ENCODE assay signal across 25 mouse cellular contexts in genomic region chr3:20104318-20104717, GRCm38 (mm10). TPM values are rescaled to one million over a fixed set of nuclear protein-coding genes. Genes with fewer than 3 reads are reported as not detected.
A peak's percentile ranks its signal among the peaks of the same experiment; 100 is the strongest.
DNase-seq lines count a peak whose midpoint lies in the region; ATAC-seq lines count a peak whose summit lies in the region.
"Had no signal": no experiment of that assay in that cellular context is flagged by ENCODE, and none has a peak within 500 bp of the region (broad histone marks: within the 10 kb centered on the region; RNA-seq: fewer than 3 reads in every experiment).

No protein-coding gene starts in this region.

- DNase-seq in 416B (ENCODE audit: low read depth) = peak; percentile 41
- DNase-seq in CD4-positive helper T cell, adult 2 months (ENCODE audit: low read depth, low spot score) = peak; percentile 36
- DNase-seq in adrenal gland, postnatal 10 days = no peak
- no peak for DNase-seq in lung, adult 18-20 months
- no peak for DNase-seq in layer of hippocampus, adult 9-10 months (ENCODE audit: low spot score)
- DNase-seq: adrenal gland, adult 8-10 months; cerebellum, adult 11 months; cerebellum, adult 9-10 months; cerebellum, postnatal 36 days; embryo, embryonic 11 days; gastrocnemius, postnatal 14 days; heart, adult 11 months; heart, postnatal 4 days; kidney, adult 18-20 months; kidney, postnatal 36 days; layer of hippocampus, postnatal 36 days; left cerebral cortex, postnatal 4 days; lung, postnatal 4 days; midbrain, embryonic 14.5 days; thymus, adult 2 months; thymus, postnatal 4 days had no signal

- ATAC-seq in activated CD4-positive, CD25-positive, alpha-beta regulatory T cell, adult 4 months = peak; percentile 50
- ATAC-seq in megakaryocyte progenitor cell, adult 5-6 weeks (replicated peaks; ENCODE audit: poor library complexity) = peak; percentile 67
- ATAC-seq: forebrain, embryonic 14.5 days; lung, postnatal 0 days had no signal

RNA-seq across cellular contexts. Expression of gene Hltf, which starts 46.7 kb away (rescaled TPM):
- polyA plus RNA-seq in activated CD4-positive, CD25-positive, alpha-beta regulatory T cell, adult 4 months (2017; shearing (Covaris generic)) = 10 to 100 TPM; 64.8 to 79.8 TPM
- total RNA-seq in megakaryocyte progenitor cell, adult 5-6 weeks (2015) = 41.6 and 43.0 TPM in 2 replicates
- 39.9 and 48.7 TPM in 2 replicates for total RNA-seq in megakaryocyte progenitor cell, adult 5-6 weeks (2017)
- 10 to 100 TPM; 16.1 to 24.6 TPM for total RNA-seq in adrenal gland, postnatal 10 days (2021)

RNA-seq across cellular contexts. Expression of gene Gyg, which starts 50.8 kb away (rescaled TPM):
- 100 to 1,000 TPM; 113 to 139 TPM for polyA plus RNA-seq in activated CD4-positive, CD25-positive, alpha-beta regulatory T cell, adult 4 months (2017; shearing (Covaris generic))
- total RNA-seq in megakaryocyte progenitor cell, adult 5-6 weeks (2015) = 156 and 166 TPM in 2 replicates
- 42.3 and 48.5 TPM in 2 replicates for total RNA-seq in megakaryocyte progenitor cell, adult 5-6 weeks (2017)
- total RNA-seq in adrenal gland, postnatal 10 days (2021) = 10 to 100 TPM; 75.3 to 99.1 TPM

Comparison
In these comparisons a context has a peak if more than half of its experiments do, and no peak if none do; other contexts are left out.
1. DNase-seq: peak in 416B (single experiment) and CD4-positive helper T cell, adult 2 months (single experiment); none in adrenal gland, postnatal 10 days (single experiment), lung, adult 18-20 months (0 of 2) and layer of hippocampus, adult 9-10 months (single experiment).